Mouse (Mus musculus): Measurements from ENCODE around the gene Vkorc1l1.
A peak's percentile ranks its signal among the peaks of the same experiment; 100 is the strongest.

GRCm38 (mm10) chr5:130002301-130003146 is 60.8 kb downstream of the Vkorc1l1 start, which contains the start of gene Gusb:
- TF ChIP-seq CTCF (IDR thresholded peaks at IDR 0.05; ENCODE audit: insufficient read depth, low read length) (no peak), POLR2A (IDR thresholded peaks at IDR 0.05; ENCODE audit: borderline replicate concordance, extremely low read depth, low read depth, low read length) (peak; percentile 77; the same call in 1 of the 2 replicates)

Measured in lung, adult 2 months (tissue).